Mouse (Mus musculus) heart, embryonic 15.5 days (tissue): ENCODE results near the gene Galnt18. TPM values are rescaled to one million over a fixed set of nuclear protein-coding genes. Genes with fewer than 3 reads are reported as not detected.
A peak's percentile ranks its signal among the peaks of the same experiment; 100 is the strongest.

Source experiments
- ATAC-seq: fragments of 200-750 bp; cut with Nextera tagmentation; replicated peaks from 2 replicates; pipeline ENCODE4 v1.8.0; 2017; ENCODE audit warnings: low read depth, moderate TSS enrichment; ENCODE audit not compliant: insufficient number of reproducible peaks, insufficient read depth, low FRiP score
- H3K27ac ChIP-seq: fragments of 300-500 bp; sonication (generic); 2 replicates; pipeline ENCODE4 v1.5.1; 2015; ENCODE audit warnings: mild to moderate bottlenecking, inconsistent platforms
- H3K27me3 ChIP-seq: fragments of 300-500 bp; sonication (generic); 2 replicates; pipeline ENCODE4 v1.6.1; 2015; ENCODE audit warnings: inconsistent platforms
- H3K36me3 ChIP-seq: fragments of 300-500 bp; sonication (generic); 2 replicates; pipeline ENCODE4 v1.6.1; 2015; ENCODE audit warnings: mild to moderate bottlenecking, inconsistent platforms
- H3K4me1 ChIP-seq: fragments of 300-500 bp; sonication (generic); replicated peaks from 2 replicates; pipeline ENCODE4 v1.6.1; 2015; ENCODE audit warnings: inconsistent platforms
- H3K4me2 ChIP-seq: fragments of 300-500 bp; sonication (generic); 2 replicates; pipeline ENCODE4 v1.6.1; 2015; ENCODE audit warnings: inconsistent platforms, mild to moderate bottlenecking, moderate library complexity
- H3K4me3 ChIP-seq: fragments of 300-500 bp; sonication (generic); 2 replicates; pipeline ENCODE4 v1.5.1; 2015; ENCODE audit warnings: mild to moderate bottlenecking, inconsistent platforms
- H3K9ac ChIP-seq: fragments of 300-500 bp; sonication (generic); 2 replicates; pipeline ENCODE4 v1.6.1; 2015; ENCODE audit warnings: mild to moderate bottlenecking, inconsistent platforms
- H3K9me3 ChIP-seq: fragments of 300-500 bp; sonication (generic); replicated peaks from 2 replicates; pipeline ENCODE4 v1.6.1; 2016; ENCODE audit warnings: inconsistent platforms
- WGBS: fragments of 180-500 bp; shearing (Covaris S2); methylation state at CpG from one replicate; pipeline ENCODE4 v1.1.7; 2015; ENCODE audit warnings: mixed read lengths; 5-methylcytosine and 5-hydroxymethylcytosine counted together
- microRNA-seq: library from miRNA; unstranded; fragments of <30 nt; microRNA quantifications from one replicate; pipeline ENCODE4, GENCODE M21; 2016
- polyA plus RNA-seq: library from polyadenylated mRNA; unstranded; fragments of >200 nt; fragmentation: Nextera tagmentation; extraction: Ambion mirVana; gene quantifications from 2 replicates; pipeline ENCODE4 v1.2.1, GENCODE M21; 2015

Galnt18 gene
- polyA plus RNA-seq, 1 experiment from 2014 or later = 16.0 TPM

- Histone ChIP-seq H3K27ac (no peak overlapping the region), H3K36me3 (no peaks in the 10 kb centered on the region), H3K4me1 (no peaks in the 10 kb centered on the region), H3K9ac (no peak overlapping the region), H3K9me3 (no peaks in the 10 kb centered on the region), H3K27me3 (no peaks in the 10 kb centered on the region; the same call in 1 of the 2 replicates), H3K4me2 (no peak overlapping the region), H3K4me3 (no peak overlapping the region)
- 75% methylated on average over 1 of the region's 1 CpGs for WGBS
- no peak for ATAC-seq
Measured at GRCm38 (mm10) chr7:111466720-111467119, 313.1 kb downstream of the Galnt18 start.

- ATAC-seq = no peak
- Histone ChIP-seq H3K9me3 (no peaks in the 10 kb centered on the region), H3K36me3 (no peaks in the 10 kb centered on the region), H3K4me3 (no peak overlapping the region), H3K4me1 (no peaks in the 10 kb centered on the region), H3K27me3 (no peaks in the 10 kb centered on the region; the same call in 1 of the 2 replicates), H3K27ac (no peak overlapping the region), H3K9ac (no peak overlapping the region), H3K4me2 (no peak overlapping the region)
- 66% methylated on average over 3 of the region's 3 CpGs for WGBS
Measured at GRCm38 (mm10) chr7:111466121-111466520, 313.7 kb downstream of the Galnt18 start.

- Histone ChIP-seq H3K4me2 (no peak overlapping the region), H3K9me3 (no peaks in the 10 kb centered on the region; the same call in 1 of the 2 replicates), H3K4me3 (no peak overlapping the region), H3K27ac (no peak overlapping the region), H3K9ac (no peak overlapping the region), H3K27me3 (no peaks in the 10 kb centered on the region), H3K4me1 (no peaks in the 10 kb centered on the region), H3K36me3 (no peaks in the 10 kb centered on the region)
- no peak for ATAC-seq
- WGBS = 85% methylated on average over 4 of the region's 4 CpGs
Measured at GRCm38 (mm10) chr7:111459716-111460115, 320.1 kb downstream of the Galnt18 start.

- ATAC-seq = no peak
- no peaks in the 10 kb centered on the region for H3K36me3 ChIP-seq
- peaks cover 8% of the 10 kb centered on the region for H3K4me1 ChIP-seq
- H3K9me3 ChIP-seq = no peaks in the 10 kb centered on the region; the same call in 1 of the 2 replicates
- H3K4me2 ChIP-seq = no peak overlapping the region
- no peak overlapping the region for H3K4me3 ChIP-seq
- no peaks in the 10 kb centered on the region for H3K27me3 ChIP-seq
- WGBS = 78% methylated on average over 3 of the region's 3 CpGs
- H3K27ac ChIP-seq = no peak overlapping the region
- H3K9ac ChIP-seq = no peak overlapping the region
Measured at GRCm38 (mm10) chr7:111456007-111456406, 323.8 kb downstream of the Galnt18 start.

- no peak overlapping the region for H3K27ac ChIP-seq
- WGBS = 81% methylated on average over 4 of the region's 4 CpGs
- no peaks in the 10 kb centered on the region for H3K36me3 ChIP-seq
- H3K4me3 ChIP-seq = no peak overlapping the region
- no peak for ATAC-seq
- no peak overlapping the region for H3K9ac ChIP-seq
- no peak overlapping the region for H3K4me2 ChIP-seq
- peaks cover 13% of the 10 kb centered on the region for H3K4me1 ChIP-seq
- no peaks in the 10 kb centered on the region; the same call in 1 of the 2 replicates for H3K9me3 ChIP-seq
- no peaks in the 10 kb centered on the region for H3K27me3 ChIP-seq
Measured at GRCm38 (mm10) chr7:111455541-111455940, 324.2 kb downstream of the Galnt18 start.

GRCm38 (mm10) chr7:111452000-111452399 lies 327.8 kb downstream of the Galnt18 start:
- Histone ChIP-seq H3K36me3 (no peaks in the 10 kb centered on the region), H3K9ac (no peak overlapping the region), H3K27ac (no peak overlapping the region), H3K4me2 (no peak overlapping the region), H3K9me3 (no peaks in the 10 kb centered on the region), H3K4me3 (no peak overlapping the region), H3K4me1 (peaks cover 22% of the 10 kb centered on the region), H3K27me3 (no peaks in the 10 kb centered on the region)
- no peak for ATAC-seq
- 47% methylated on average over 1 of the region's 1 CpGs for whole genome bisulfite sequencing

GRCm38 (mm10) chr7:111450286-111451095 lies 329.3 kb downstream of the Galnt18 start:
- no peaks in the 10 kb centered on the region for H3K9me3 ChIP-seq
- no peak overlapping the region for H3K9ac ChIP-seq
- H3K4me3 ChIP-seq = no peak overlapping the region
- H3K27me3 ChIP-seq = no peaks in the 10 kb centered on the region
- peaks cover 22% of the 10 kb centered on the region for H3K4me1 ChIP-seq
- peak overlapping the region; percentile 31 for H3K27ac ChIP-seq
- WGBS = 35% methylated on average over 6 of the region's 6 CpGs
- no peaks in the 10 kb centered on the region for H3K36me3 ChIP-seq
- no peak overlapping the region for H3K4me2 ChIP-seq
- peak; percentile 47; the same call in 1 of the 2 replicates for ATAC-seq

- Histone ChIP-seq H3K4me3 (no peak overlapping the region), H3K4me2 (no peak overlapping the region), H3K4me1 (peaks cover 3% of the 10 kb centered on the region; the same call in 1 of the 2 replicates), H3K36me3 (no peaks in the 10 kb centered on the region), H3K9ac (no peak overlapping the region), H3K27me3 (no peaks in the 10 kb centered on the region), H3K27ac (no peak overlapping the region), H3K9me3 (no peaks in the 10 kb centered on the region)
- 47% methylated on average over 2 of the region's 2 CpGs for WGBS
- no peak for ATAC-seq
Measured at GRCm38 (mm10) chr7:111433173-111433572, 346.6 kb downstream of the Galnt18 start.

- no peaks in the 10 kb centered on the region for H3K9me3 ChIP-seq
- H3K4me3 ChIP-seq = no peak overlapping the region
- no peak overlapping the region for H3K9ac ChIP-seq
- no peaks in the 10 kb centered on the region for H3K4me1 ChIP-seq
- no peaks in the 10 kb centered on the region for H3K27me3 ChIP-seq
- H3K36me3 ChIP-seq = no peaks in the 10 kb centered on the region
- H3K4me2 ChIP-seq = no peak overlapping the region
- no peak for ATAC-seq
- 56% methylated on average over 1 of the region's 1 CpGs for WGBS
- no peak overlapping the region for H3K27ac ChIP-seq
Measured at GRCm38 (mm10) chr7:111427392-111427791, 352.4 kb downstream of the Galnt18 start.

Small RNA genes lying within 50 kb of the gene (microRNA-seq; reads per million reads assigned to microRNA genes)
- not detected for gene Gm25787

Other genes starting within 250 kb of the Galnt18 start
- 55.1 and 58.9 TPM in 2 replicates for gene Usp47, start 243.5 kb upstream of the Galnt18 start, polyA plus RNA-seq